Mouse (Mus musculus) ES-E14 (cell line): ENCODE measurements around the gene Kctd3. TPM values are rescaled to one million over a fixed set of nuclear protein-coding genes. Genes with fewer than 3 reads are reported as not detected.

Source experiments
- DNase-seq: peaks from one replicate; pipeline ENCODE4 v3.0.0-alpha.2; 2013; ENCODE audit warnings: low read depth, low spot score
- H3K27ac ChIP-seq: 2 replicates; pipeline ENCODE4 v1.5.1; 2012; ENCODE audit warnings: low read depth, mild to moderate bottlenecking, low read length, moderate library complexity, mixed read lengths; ENCODE audit not compliant: poor library complexity, insufficient read depth, severe bottlenecking
- H3K36me3 ChIP-seq: 2 replicates; pipeline ENCODE4 v1.6.1; 2012; ENCODE audit warnings: mild to moderate bottlenecking, low read length, moderate library complexity, mixed read lengths; ENCODE audit not compliant: control insufficient read depth, poor library complexity, insufficient read depth, severe bottlenecking
- H3K4me1 ChIP-seq, 2 experiments: fragments of 150-350 bp in 1 of 2; sonication (generic) in 1 of 2; 2 replicates each; pipeline ENCODE4 v1.6.1; 2012; ENCODE audit warnings: low read length in 2 of 2, mild to moderate bottlenecking in 1 of 2, mixed read lengths in 1 of 2; ENCODE audit not compliant: control insufficient read depth in 2 of 2, insufficient read depth in 2 of 2, poor library complexity in 1 of 2
- H3K4me3 ChIP-seq, 2 experiments: fragments of 150-350 bp in 1 of 2; sonication (generic) in 1 of 2; 2 replicates each; pipeline ENCODE4 v1.5.1; 2012; ENCODE audit warnings: low read length in 2 of 2, low read depth in 1 of 2, mild to moderate bottlenecking in 1 of 2, mixed read lengths in 1 of 2; ENCODE audit not compliant: insufficient read depth in 1 of 2, poor library complexity in 1 of 2, severe bottlenecking in 1 of 2
- H3K9ac ChIP-seq: 2 replicates; pipeline ENCODE4 v1.6.1; 2012; ENCODE audit warnings: low read depth, mild to moderate bottlenecking, low read length, mixed read lengths; ENCODE audit not compliant: poor library complexity, insufficient read depth, severe bottlenecking
- H3K9me3 ChIP-seq: fragments of 150-350 bp; sonication (generic); 2 replicates; pipeline ENCODE4 v1.6.1; 2012; ENCODE audit warnings: low read depth, mild to moderate bottlenecking, low read length; ENCODE audit not compliant: control insufficient read depth, insufficient read depth
- CHD2 ChIP-seq: IDR thresholded peaks from 2 replicates; pipeline ENCODE4 v1.6.1; 2014; ENCODE audit warnings: mild to moderate bottlenecking, low read depth, low read length, inconsistent platforms
- HCFC1 ChIP-seq: IDR thresholded peaks from 2 replicates; pipeline ENCODE4 v1.6.1; 2012; ENCODE audit warnings: low read length, inconsistent platforms, borderline replicate concordance; ENCODE audit not compliant: insufficient read depth
- MAFK ChIP-seq: IDR thresholded peaks from 2 replicates; pipeline ENCODE4 v1.6.1; 2014; ENCODE audit warnings: mild to moderate bottlenecking, low read depth, low read length, inconsistent platforms; ENCODE audit not compliant: insufficient read depth
- ZC3H11A ChIP-seq: IDR thresholded peaks from 2 replicates; pipeline ENCODE4 v1.6.1; 2012; ENCODE audit warnings: low read depth, mild to moderate bottlenecking, inconsistent platforms, low read length, borderline replicate concordance
- ZNF384 ChIP-seq: IDR thresholded peaks from 2 replicates; pipeline ENCODE4 v1.6.1; 2012; ENCODE audit warnings: low read depth, low read length, inconsistent platforms
- in situ Hi-C, 2 experiments: fragments of 600-800 bp; cut with MboI; formaldehyde crosslinking; loops; one replicate each; pipeline ENCODE4 v1.15.1; 2025; ENCODE audit warnings: low sequenced_read_pairs in 2 of 2, inconsistent platforms in 1 of 2; ENCODE audit not compliant: unreplicated experiment in 2 of 2
- total RNA-seq: library from RNA; depleted of rRNA; stranded (reverse); fragments of 300-350 nt; gene quantifications from 2 replicates; pipeline ENCODE4 v1.2.3, GENCODE M21; 2012

Kctd3 gene
- total RNA-seq, 1 experiment, result 54.7 TPM

DNA sequence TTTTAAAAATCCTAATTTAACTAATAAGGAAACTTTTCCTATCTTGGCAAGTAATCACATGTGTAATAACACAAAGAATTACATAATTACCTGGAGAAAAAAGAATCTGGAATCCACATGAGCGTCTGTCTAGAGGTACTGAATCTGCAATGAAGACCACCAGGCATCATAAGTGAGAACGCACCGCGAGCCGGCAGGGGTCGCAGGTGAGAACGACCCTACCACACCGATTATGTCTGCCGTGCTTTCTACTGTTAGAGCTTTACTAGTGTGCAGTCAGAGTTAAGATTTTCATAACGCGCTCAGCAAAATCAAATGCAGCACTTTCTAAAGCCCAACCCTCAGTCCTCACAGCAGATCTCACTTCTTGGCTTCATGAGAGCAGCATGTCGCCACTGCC is 5.8 kb downstream of the Kctd3 start:
- in situ Hi-C loops, result no loop called here
- Histone ChIP-seq H3K27ac (no peak overlapping the region), H3K36me3 (peaks cover 28% of the 10 kb centered on the region)

GRCm38 (mm10) chr1:188999981-189000380 is 7.7 kb downstream of the Kctd3 start:
- no peak overlapping the region for H3K27ac ChIP-seq
- H3K4me3 ChIP-seq, result peak overlapping the region in 1 of 2 experiments; percentile 11; a peak in 1 of 4 replicates
- H3K9me3 ChIP-seq, result no peaks in the 10 kb centered on the region
- in situ Hi-C loops, result no loop called here
- no peak for DNase-seq
- peaks cover 30% of the 10 kb centered on the region for H3K36me3 ChIP-seq
- TF ChIP-seq HCFC1, result no peak
- TF ChIP-seq ZC3H11A, result no peak
- no peak for TF ChIP-seq ZNF384
- H3K9ac ChIP-seq, result no peak overlapping the region
- peaks cover 15 to 44% of the 10 kb centered on the region in 2 experiments for H3K4me1 ChIP-seq

More for the DNA sequence above, 5.8 kb downstream of the Kctd3 start:
- Histone ChIP-seq H3K4me3 (no peak overlapping the region), H3K9ac (no peak overlapping the region), H3K4me1 (peaks cover 11 to 44% of the 10 kb centered on the region in 2 experiments), H3K9me3 (no peaks in the 10 kb centered on the region)
- no peak for DNase-seq
- TF ChIP-seq ZNF384 (no peak), CHD2 (no peak), MAFK (no peak), HCFC1 (no peak), ZC3H11A (no peak)

- H3K27ac ChIP-seq, result peak overlapping the region; percentile 41; the same call in 1 of the 2 replicates
- no peak overlapping the region for H3K4me3 ChIP-seq
- H3K4me1 ChIP-seq, result peaks cover 17 to 38% of the 10 kb centered on the region in 2 experiments
- peaks cover 37% of the 10 kb centered on the region for H3K36me3 ChIP-seq
- H3K9ac ChIP-seq, result no peak overlapping the region
- in situ Hi-C loops, result no loop called here
- no peaks in the 10 kb centered on the region for H3K9me3 ChIP-seq
- TF ChIP-seq ZNF384 (no peak), HCFC1 (no peak), ZC3H11A (no peak), MAFK (no peak), CHD2 (no peak)
- DNase-seq, result no peak
These were observed 9.7 kb downstream of the Kctd3 start for GRCm38 (mm10) chr1:188997921-188998320.

GRCm38 (mm10) chr1:188993218-188993617 is 14.4 kb downstream of the Kctd3 start:
- Histone ChIP-seq H3K9me3 (no peaks in the 10 kb centered on the region), H3K9ac (no peak overlapping the region), H3K4me3 (no peak overlapping the region), H3K4me1 (peaks cover 10 to 22% of the 10 kb centered on the region in 2 experiments; a peak in 2 of 4 replicates), H3K27ac (no peak overlapping the region), H3K36me3 (peaks cover 51% of the 10 kb centered on the region)
- no peak for DNase-seq
- in situ Hi-C loops, result no loop called here
- TF ChIP-seq MAFK (no peak), HCFC1 (no peak), ZC3H11A (no peak), CHD2 (no peak), ZNF384 (no peak)

DNA sequence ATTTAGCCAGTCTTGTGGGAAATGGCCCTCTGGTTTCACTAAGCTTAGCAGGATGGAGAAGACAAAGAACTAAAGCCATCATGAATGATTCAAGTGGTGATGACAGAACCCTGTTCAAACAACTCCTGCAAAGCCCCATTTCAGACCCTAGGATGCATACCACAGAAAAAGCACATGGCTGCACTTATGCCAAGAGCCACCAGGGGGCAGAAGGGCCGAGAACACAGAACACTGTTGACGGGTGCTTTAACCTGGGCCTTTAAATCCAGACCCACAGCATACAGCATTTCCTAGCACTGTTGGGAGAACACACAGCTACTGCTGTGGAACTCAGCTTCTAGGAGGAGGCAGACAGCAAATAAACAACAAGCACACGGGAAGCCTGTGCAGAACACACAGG is 27.6 kb downstream of the Kctd3 start:
- TF ChIP-seq HCFC1, result no peak
- no peak for TF ChIP-seq MAFK
- no peak for TF ChIP-seq ZNF384
- no peak for TF ChIP-seq ZC3H11A
- TF ChIP-seq CHD2, result no peak
- DNase-seq, result peak; percentile 79
- Histone ChIP-seq H3K27ac (no peak overlapping the region), H3K9ac (no peak overlapping the region), H3K36me3 (peaks cover 53% of the 10 kb centered on the region), H3K4me1 (peaks cover 0 to 13% of the 10 kb centered on the region in 2 experiments; a peak in 1 of 4 replicates), H3K4me3 (no peak overlapping the region), H3K9me3 (no peaks in the 10 kb centered on the region)
- in situ Hi-C loops, result no loop called here
